Mouse (Mus musculus) kidney, adult 2 months (tissue): ENCODE results near the gene Snx29.

ENCODE experiments used
- CTCF ChIP-seq: fragments of 200-500 bp; conservative IDR thresholded peaks from 2 replicates; pipeline ENCODE4 v1.5.1; 2011; ENCODE audit warnings: low read depth, mild to moderate bottlenecking, control low read depth, low read length, moderate library complexity, mixed read lengths; ENCODE audit not compliant: insufficient read depth, insufficient read length
- POLR2A ChIP-seq: fragments of 200-500 bp; IDR thresholded peaks from one replicate; pipeline ENCODE4 v1.6.1; 2011; ENCODE audit warnings: low read depth, low read length, control low read depth

DNA sequence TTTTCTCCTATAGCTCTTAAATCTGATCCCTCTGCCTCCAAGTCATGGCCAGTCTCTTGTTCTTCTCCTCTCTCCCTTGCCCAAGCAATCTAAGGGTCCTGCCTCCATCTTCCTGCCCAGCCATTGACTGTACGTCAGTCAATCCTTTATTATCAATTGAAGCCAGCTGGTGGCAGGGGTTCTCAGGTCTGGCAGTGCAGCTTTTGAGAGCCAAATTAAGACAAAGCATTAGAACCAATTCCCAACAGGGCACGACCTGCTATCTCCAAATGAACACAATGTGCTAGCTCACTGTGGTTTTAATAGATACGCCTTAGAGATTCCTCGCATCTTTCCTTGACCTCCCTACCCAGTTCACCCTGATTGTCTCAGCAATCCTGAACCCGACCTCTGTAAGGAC lies 62.4 kb downstream of the Snx29 start:
- no peak for TF ChIP-seq POLR2A
- no peak for TF ChIP-seq CTCF
